Mouse (Mus musculus): ENCODE measurements around the gene Slc47a1. TPM values are rescaled to one million over a fixed set of nuclear protein-coding genes. Genes with fewer than 3 reads are reported as not detected.
"Not testable (repeated sequence)": the region's sequence is repeated elsewhere in the genome, so short reads cannot be mapped to it uniquely, and the experiment has no call there.

The Slc47a1 gene
- 3.8 and 6.4 TPM in 2 replicates for polyA plus RNA-seq (2012; rRNA removed)

DNA sequence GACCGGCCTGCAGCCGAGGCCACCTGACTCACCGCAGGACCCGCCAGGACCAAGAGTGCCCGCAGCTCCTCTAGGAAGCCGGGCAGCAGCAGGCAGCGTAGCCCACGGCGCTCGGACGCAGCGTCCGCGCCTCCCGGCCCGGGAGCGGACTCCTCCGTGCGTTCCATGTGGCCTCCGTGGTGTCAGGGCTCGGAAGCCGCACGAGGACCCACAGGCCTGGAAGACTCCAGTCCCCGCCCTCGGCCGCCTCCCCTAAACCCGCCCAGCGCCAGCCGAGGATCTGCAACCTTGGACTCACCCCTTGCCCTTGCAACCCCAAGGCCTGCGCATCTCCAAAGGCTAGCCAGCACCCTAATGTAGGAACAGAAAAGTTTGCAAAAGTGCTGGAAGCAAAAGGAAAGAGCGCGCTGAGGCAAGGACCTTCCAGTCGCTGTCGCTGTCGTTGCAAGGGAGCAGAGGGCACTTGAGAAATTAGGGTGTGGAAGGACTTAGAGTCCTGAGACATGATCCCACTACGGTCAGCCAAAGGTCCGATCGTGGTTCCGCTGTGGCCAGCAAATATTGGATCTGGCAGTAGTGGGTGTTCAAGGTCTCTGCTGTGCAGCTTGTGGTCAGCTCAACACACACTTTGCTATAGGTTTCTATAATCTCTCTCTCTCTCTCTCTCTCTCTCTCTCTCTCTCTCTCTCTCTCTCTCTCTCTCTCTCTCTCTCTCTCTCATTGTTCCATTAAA lies at the start of gene Slc47a1:
Gene Slc47a1 (minus strand): TSS at position 465 of the 733 bp plus-strand sequence.
- no peak within 1 kb of the TSS for H3K4me3 ChIP-seq (ENCODE audit: insufficient read depth, low read length)
- H3K4me1 ChIP-seq (ENCODE audit: control insufficient read depth, insufficient read depth, low read length): no peaks in the 10 kb centered on the region
- TF ChIP-seq CTCF (IDR thresholded peaks at IDR 0.05; ENCODE audit: extremely low read depth, insufficient read depth, low read length): no peak
- TF ChIP-seq POLR2A (IDR thresholded peaks at IDR 0.05; ENCODE audit: extremely low read depth, insufficient read depth, low read length): no peak
- H3K27ac ChIP-seq (ENCODE audit: insufficient read depth, low read length): no peak within 1 kb of the TSS

DNA sequence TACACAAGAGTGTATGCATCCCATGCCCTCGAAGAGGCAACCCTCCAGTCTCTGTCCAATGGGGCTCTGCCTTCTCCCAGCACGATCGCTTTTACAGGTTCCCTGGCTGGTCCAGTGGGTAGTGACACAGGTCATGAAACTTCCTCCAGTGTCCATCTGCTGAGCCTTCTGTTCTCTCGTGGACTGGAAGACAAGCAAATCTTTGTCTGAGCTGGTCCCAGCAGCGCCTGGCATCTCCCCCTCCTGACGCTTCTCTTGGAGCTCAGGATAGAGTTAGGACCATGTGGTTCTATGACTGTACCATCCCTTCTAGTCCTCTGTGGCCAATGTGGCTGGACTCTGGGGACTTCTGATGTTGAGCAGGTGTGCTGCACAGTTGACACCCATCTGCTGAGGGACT lies 41.1 kb upstream of the Slc47a1 start:
- Histone ChIP-seq H3K4me3 (ENCODE audit: insufficient read depth, low read length) (no peak overlapping the region), H3K27ac (ENCODE audit: insufficient read depth, low read length) (no peak overlapping the region), H3K4me1 (ENCODE audit: control insufficient read depth, insufficient read depth, low read length) (no peaks in the 10 kb centered on the region)
- TF ChIP-seq POLR2A (IDR thresholded peaks at IDR 0.05; ENCODE audit: extremely low read depth, insufficient read depth, low read length): no peak
- no peak for TF ChIP-seq CTCF (IDR thresholded peaks at IDR 0.05; ENCODE audit: extremely low read depth, insufficient read depth, low read length)

DNA sequence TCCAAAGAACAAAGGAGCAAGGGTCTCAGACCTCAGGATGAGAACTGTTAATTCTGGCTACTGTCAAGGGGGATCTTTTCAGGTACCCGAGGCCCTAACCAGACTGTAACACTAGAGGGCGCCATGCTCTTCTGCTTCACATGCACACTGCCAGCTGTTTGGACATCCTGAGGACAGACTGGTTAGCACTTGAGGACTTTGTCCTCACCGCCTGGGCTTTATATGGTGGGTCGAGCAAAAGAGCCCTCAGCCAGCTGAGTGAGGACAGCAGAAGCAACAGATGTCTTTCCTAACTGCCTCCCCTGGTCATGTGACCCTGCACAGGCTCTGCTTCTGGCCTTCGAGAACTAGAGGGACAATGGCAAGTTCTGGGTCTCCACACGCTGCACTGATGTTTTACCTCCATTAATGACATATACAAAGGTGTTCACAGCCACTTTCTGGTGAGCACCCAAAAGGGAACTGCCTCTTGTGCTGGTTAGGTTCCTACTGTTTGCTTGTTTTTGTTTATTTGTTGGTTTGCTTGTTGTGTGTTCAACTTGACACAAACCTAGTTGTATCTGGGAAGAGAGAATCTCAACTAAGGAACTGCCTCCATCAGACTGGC lies 39.9 kb upstream of the Slc47a1 start:
- TF ChIP-seq POLR2A (IDR thresholded peaks at IDR 0.05; ENCODE audit: extremely low read depth, insufficient read depth, low read length) (no peak), CTCF (IDR thresholded peaks at IDR 0.05; ENCODE audit: extremely low read depth, insufficient read depth, low read length) (peak; percentile 99)
- Histone ChIP-seq H3K27ac (ENCODE audit: insufficient read depth, low read length) (no peak overlapping the region), H3K4me3 (ENCODE audit: insufficient read depth, low read length) (no peak overlapping the region), H3K4me1 (ENCODE audit: control insufficient read depth, insufficient read depth, low read length) (no peaks in the 10 kb centered on the region)

DNA sequence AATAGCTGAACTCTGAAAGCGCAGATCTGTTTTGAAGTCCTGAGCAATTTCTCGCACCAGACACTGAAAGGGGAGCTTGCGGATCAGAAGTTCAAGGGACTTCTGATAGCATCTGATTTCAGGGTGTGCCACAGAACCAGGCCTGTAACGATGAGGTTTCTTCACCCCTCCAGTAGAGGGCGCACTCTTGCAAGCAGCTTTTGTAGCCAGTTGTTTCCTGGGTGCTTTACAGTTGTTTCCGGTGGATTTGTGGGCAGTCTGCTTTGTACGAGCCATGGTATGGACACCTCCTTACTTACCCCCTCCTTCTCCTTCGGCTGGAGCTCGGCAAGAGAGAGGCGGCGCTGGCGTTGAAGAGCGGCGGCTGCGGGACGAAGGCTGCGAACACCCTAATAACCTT lies 38.4 kb upstream of the Slc47a1 start:
- not testable (repeated sequence) for H3K27ac ChIP-seq (ENCODE audit: insufficient read depth, low read length); H3K4me3 ChIP-seq (ENCODE audit: insufficient read depth, low read length); H3K4me1 ChIP-seq (ENCODE audit: control insufficient read depth, insufficient read depth, low read length)
- peak; percentile 44; the same call in 1 of the 2 replicates for TF ChIP-seq CTCF (IDR thresholded peaks at IDR 0.05; ENCODE audit: extremely low read depth, insufficient read depth, low read length)

DNA sequence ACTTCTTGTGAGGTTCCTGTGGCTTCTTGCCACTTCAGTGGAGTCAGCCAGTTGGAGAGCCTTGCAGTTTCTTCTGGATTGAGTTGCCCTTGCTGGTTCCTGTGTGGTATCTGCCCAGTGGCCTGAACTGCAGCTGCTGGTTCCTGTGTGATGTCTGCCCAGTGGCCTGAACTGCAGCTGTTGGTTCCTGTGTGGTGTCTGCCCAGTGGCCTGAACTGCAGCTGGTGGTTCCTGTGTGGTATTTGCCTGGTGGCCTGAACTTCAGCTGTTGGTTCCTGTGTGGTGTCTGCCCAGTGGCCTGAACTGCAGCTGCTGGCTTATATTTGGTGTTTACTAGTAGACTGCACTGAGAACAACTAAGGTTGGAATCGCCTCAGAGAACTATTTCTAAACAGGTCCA lies 37.3 kb upstream of the Slc47a1 start:
- TF ChIP-seq CTCF (IDR thresholded peaks at IDR 0.05; ENCODE audit: extremely low read depth, insufficient read depth, low read length): no peak
- no peak for TF ChIP-seq POLR2A (IDR thresholded peaks at IDR 0.05; ENCODE audit: extremely low read depth, insufficient read depth, low read length)
- H3K4me1 ChIP-seq (ENCODE audit: control insufficient read depth, insufficient read depth, low read length): no peaks in the 10 kb centered on the region
- H3K27ac ChIP-seq (ENCODE audit: insufficient read depth, low read length): no peak overlapping the region
- no peak overlapping the region for H3K4me3 ChIP-seq (ENCODE audit: insufficient read depth, low read length)

DNA sequence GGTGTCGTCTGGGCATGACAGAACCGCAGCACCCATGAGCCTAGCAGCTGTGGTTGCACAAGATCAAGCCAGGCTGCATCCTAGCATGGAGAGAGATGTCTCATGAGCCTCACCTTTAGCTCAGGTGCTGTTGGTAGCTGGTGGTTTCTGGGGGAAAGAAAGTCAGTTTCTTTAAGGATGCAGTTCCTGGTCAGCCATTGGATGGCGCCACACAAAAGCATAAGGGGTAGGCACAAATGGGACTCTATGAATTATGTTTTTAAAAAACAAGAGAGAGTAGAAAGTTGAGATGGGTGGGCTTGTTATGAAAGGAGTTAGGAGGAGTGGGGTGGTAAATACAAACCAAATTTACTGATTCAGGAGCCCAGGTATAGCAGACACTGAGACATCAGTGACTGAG lies 36.4 kb upstream of the Slc47a1 start:
- Histone ChIP-seq H3K27ac (ENCODE audit: insufficient read depth, low read length) (no peak overlapping the region), H3K4me1 (ENCODE audit: control insufficient read depth, insufficient read depth, low read length) (no peaks in the 10 kb centered on the region), H3K4me3 (ENCODE audit: insufficient read depth, low read length) (no peak overlapping the region)
- peak; percentile 40; the same call in 1 of the 2 replicates for TF ChIP-seq CTCF (IDR thresholded peaks at IDR 0.05; ENCODE audit: extremely low read depth, insufficient read depth, low read length)
- no peak for TF ChIP-seq POLR2A (IDR thresholded peaks at IDR 0.05; ENCODE audit: extremely low read depth, insufficient read depth, low read length)

DNA sequence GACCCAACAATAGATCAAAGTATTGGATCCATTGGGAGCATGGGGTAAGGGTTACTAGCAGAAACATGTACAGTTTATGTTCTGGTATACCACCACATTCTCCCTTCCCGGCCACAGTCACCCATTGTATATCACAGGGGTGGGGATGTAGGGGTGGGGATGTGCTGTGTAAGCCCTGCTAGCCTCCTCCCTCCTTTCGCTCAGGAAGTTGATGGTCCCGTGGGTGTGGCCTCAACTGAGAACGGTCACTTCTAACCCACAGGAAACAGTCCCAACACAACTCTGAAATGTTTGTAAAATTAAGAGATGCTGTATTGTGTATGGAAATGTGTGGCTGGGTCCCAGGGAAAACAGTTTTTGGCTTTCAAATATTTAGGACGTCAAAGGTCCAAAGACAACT lies 35.3 kb upstream of the Slc47a1 start:
- Histone ChIP-seq H3K4me3 (ENCODE audit: insufficient read depth, low read length) (no peak overlapping the region), H3K4me1 (ENCODE audit: control insufficient read depth, insufficient read depth, low read length) (no peaks in the 10 kb centered on the region), H3K27ac (ENCODE audit: insufficient read depth, low read length) (no peak overlapping the region)
- no peak for TF ChIP-seq POLR2A (IDR thresholded peaks at IDR 0.05; ENCODE audit: extremely low read depth, insufficient read depth, low read length)
- TF ChIP-seq CTCF (IDR thresholded peaks at IDR 0.05; ENCODE audit: extremely low read depth, insufficient read depth, low read length): no peak

DNA sequence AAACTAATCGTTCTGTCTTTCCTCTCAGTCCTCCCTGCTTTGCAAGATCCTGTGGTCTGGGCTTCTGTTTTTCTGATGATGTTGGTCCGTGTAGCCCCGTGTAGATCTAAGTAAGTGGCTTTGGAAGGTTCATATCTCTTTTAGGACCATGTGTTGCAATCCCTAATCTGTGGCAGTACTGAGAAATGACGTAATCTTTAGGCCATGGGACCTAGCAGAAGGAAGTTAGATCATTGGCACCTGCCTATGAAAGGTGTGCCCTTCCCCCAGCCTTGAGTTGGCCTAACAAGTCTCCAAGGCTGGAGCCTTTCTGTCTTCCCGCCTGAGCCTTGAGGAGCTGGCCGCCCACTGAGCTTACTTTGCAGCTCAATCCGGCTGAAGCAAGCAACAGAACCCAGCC lies 33.7 kb upstream of the Slc47a1 start:
- Histone ChIP-seq H3K4me3 (ENCODE audit: insufficient read depth, low read length) (no peak overlapping the region), H3K4me1 (ENCODE audit: control insufficient read depth, insufficient read depth, low read length) (no peaks in the 10 kb centered on the region), H3K27ac (ENCODE audit: insufficient read depth, low read length) (no peak overlapping the region)
- TF ChIP-seq POLR2A (IDR thresholded peaks at IDR 0.05; ENCODE audit: extremely low read depth, insufficient read depth, low read length) (no peak), CTCF (IDR thresholded peaks at IDR 0.05; ENCODE audit: extremely low read depth, insufficient read depth, low read length) (no peak)

DNA sequence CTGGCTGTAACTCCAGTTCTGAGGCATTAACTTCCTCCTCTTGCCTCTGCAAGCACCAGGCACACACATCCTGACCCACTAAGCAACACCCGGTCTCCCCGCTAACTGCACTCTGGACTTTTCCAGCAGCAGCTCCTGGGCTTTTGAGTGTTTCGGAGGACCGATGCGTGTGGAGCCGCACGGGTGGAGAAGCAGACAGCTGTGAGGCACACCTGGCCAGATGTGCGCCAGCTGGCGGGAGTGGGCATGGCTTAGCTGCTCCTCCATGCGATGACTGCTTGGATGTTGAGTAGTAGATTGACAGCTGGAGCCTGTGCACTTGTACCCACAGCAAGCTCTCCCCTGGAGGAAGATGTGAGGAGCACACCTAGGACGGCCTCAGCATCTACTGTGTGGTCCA lies 33.1 kb upstream of the Slc47a1 start:
- Histone ChIP-seq H3K4me1 (ENCODE audit: control insufficient read depth, insufficient read depth, low read length) (no peaks in the 10 kb centered on the region), H3K27ac (ENCODE audit: insufficient read depth, low read length) (no peak overlapping the region), H3K4me3 (ENCODE audit: insufficient read depth, low read length) (no peak overlapping the region)
- TF ChIP-seq POLR2A (IDR thresholded peaks at IDR 0.05; ENCODE audit: extremely low read depth, insufficient read depth, low read length) (no peak), CTCF (IDR thresholded peaks at IDR 0.05; ENCODE audit: extremely low read depth, insufficient read depth, low read length) (no peak)

DNA sequence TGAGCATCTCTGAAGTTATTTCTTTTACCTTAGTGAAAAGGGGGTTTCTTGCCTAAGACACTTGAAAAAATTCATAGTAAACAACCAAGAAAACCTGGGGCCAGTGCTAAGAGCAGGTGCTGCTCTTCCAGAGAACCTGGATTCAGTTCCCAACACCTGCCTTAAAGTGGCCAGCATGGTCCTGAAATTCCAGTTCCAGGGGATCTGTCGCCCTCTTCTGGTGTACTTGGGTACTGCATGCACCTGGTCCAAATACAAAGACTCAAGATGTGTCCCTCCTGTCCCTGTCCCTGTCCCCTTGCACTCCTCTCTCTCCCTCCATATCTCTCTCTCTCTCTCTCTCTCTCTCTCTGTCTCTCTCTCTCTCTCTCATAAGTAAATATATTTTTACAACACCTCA lies 32.0 kb upstream of the Slc47a1 start:
- H3K4me1 ChIP-seq (ENCODE audit: control insufficient read depth, insufficient read depth, low read length): no peaks in the 10 kb centered on the region
- TF ChIP-seq POLR2A (IDR thresholded peaks at IDR 0.05; ENCODE audit: extremely low read depth, insufficient read depth, low read length): no peak
- TF ChIP-seq CTCF (IDR thresholded peaks at IDR 0.05; ENCODE audit: extremely low read depth, insufficient read depth, low read length): peak; percentile 98
- H3K4me3 ChIP-seq (ENCODE audit: insufficient read depth, low read length): no peak overlapping the region
- H3K27ac ChIP-seq (ENCODE audit: insufficient read depth, low read length): no peak overlapping the region

Data from cortical plate, adult 2 months (tissue).